Mouse (Mus musculus) frontal cortex, postnatal 36 days (tissue): ENCODE data around the gene Phka1.

ENCODE experiments used
- DNase-seq, 2 experiments: peaks; one replicate each; pipeline ENCODE4 v3.0.0; 2022; ENCODE audit warnings: low spot score in 2 of 2

Phka1 gene

GRCm38 (mm10) chrX:102475555-102475954 lies 168.5 kb downstream of the Phka1 start:
- peak in 1 of 2 experiments; percentile 41 for DNase-seq
